Mouse (Mus musculus) G1E (cell line): ENCODE results near the gene P2ry2.

Source experiments
- CTCF ChIP-seq: IDR thresholded peaks from 2 replicates; pipeline ENCODE4 v1.5.1; 2012; ENCODE audit warnings: low read depth, low read length, inconsistent platforms, mixed read lengths
- GATA1 ChIP-seq: IDR thresholded peaks from 2 replicates; pipeline ENCODE4 v1.6.1; 2012; ENCODE audit warnings: borderline replicate concordance, low read length, inconsistent platforms, mixed read lengths

DNA sequence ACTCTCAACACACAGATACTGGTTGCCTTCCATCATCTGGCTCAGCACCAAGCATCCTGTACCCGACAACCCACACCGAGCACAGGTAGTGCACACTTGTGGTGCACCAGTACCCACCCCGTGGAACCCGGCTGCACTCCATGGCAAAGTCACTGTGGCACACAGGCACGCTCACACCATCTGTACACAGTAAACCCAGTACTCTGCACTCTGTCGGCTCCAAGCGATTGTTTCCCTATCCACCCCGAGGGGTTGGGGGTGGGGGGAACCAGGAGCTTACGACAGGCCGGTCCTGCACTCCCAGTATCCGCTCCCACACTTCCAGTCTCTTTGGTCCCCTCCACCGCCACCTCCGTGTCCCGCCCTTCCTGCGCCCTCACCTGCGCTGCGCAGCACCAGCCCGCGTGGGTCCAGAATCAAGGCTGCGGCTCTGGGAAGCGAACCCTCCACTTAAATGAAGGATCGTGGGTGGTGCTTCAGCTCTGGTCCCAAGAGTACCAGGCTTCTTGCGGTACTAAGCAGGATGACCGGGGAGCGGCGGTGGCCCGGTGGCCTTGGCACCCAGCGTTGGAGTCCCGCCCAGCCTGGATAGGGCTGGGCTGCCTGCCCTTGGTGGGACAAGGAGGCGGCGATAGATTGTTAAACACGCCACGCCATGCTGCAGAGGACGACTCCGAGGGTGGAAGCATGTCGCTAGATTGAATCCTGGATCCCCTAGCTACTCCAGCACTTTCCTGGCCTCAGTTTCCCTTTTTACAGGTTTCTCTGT, 38.3 kb downstream of the P2ry2 start, which contains the start of gene P2ry6:
- TF ChIP-seq CTCF (no peak), GATA1 (no peak)
